Mouse (Mus musculus) midbrain, embryonic 11.5 days (tissue): ENCODE measurements at regions not wholly inside any gene's neighbourhood (a gene's known extent, or its start where the extent isn't known, plus 50 kb on each side); places are given as distances from the start of the nearest gene placed in this dataset.
A peak's percentile ranks its signal among the peaks of the same experiment; 100 is the strongest.

Experiments used
- ATAC-seq: fragments of 200-750 bp; cut with Nextera tagmentation; 2 replicates; pipeline ENCODE4 v1.8.0; 2017; ENCODE audit warnings: moderate TSS enrichment, moderate library complexity; ENCODE audit not compliant: low FRiP score
- DNase-seq: peaks from one replicate; pipeline ENCODE4 v3.0.0; 2015; ENCODE audit warnings: low spot score; ENCODE audit errors: missing footprints
- H3K27ac ChIP-seq: fragments of 300-500 bp; sonication (generic); 2 replicates; pipeline ENCODE4 v1.5.1; 2014; ENCODE audit warnings: low read depth, low read length
- H3K27me3 ChIP-seq: fragments of 300-500 bp; sonication (generic); 2 replicates; pipeline ENCODE4 v1.6.1; 2014; ENCODE audit warnings: mild to moderate bottlenecking, low read length, moderate library complexity, mixed read lengths; ENCODE audit not compliant: control insufficient read depth, insufficient read depth
- H3K36me3 ChIP-seq: fragments of 300-500 bp; sonication (generic); 2 replicates; pipeline ENCODE4 v1.6.1; 2014; ENCODE audit warnings: mild to moderate bottlenecking, low read length, moderate library complexity, mixed read lengths; ENCODE audit not compliant: control insufficient read depth, insufficient read depth
- H3K4me1 ChIP-seq: fragments of 300-500 bp; sonication (generic); 2 replicates; pipeline ENCODE4 v1.6.1; 2014; ENCODE audit warnings: low read length; ENCODE audit not compliant: control insufficient read depth, insufficient read depth
- H3K4me2 ChIP-seq: fragments of 300-500 bp; sonication (generic); 2 replicates; pipeline ENCODE4 v1.6.1; 2014; ENCODE audit warnings: mild to moderate bottlenecking, moderate library complexity
- H3K4me3 ChIP-seq: fragments of 300-500 bp; sonication (generic); 2 replicates; pipeline ENCODE4 v1.5.1; 2014; ENCODE audit warnings: low read depth, low read length
- H3K9ac ChIP-seq: fragments of 300-500 bp; sonication (generic); 2 replicates; pipeline ENCODE4 v1.6.1; 2014; ENCODE audit warnings: low read length
- H3K9me3 ChIP-seq: fragments of 300-500 bp; sonication (generic); 2 replicates; pipeline ENCODE4 v1.6.1; 2016; ENCODE audit warnings: low read length; ENCODE audit not compliant: control insufficient read depth
- WGBS: fragments of 180-500 bp; shearing (Covaris S2); extraction: QIAGEN DNeasy Blood & Tissue Kit; methylation state at CpG from one replicate; pipeline ENCODE4 v1.1.7; 2014; 5-methylcytosine and 5-hydroxymethylcytosine counted together

- H3K9me3 ChIP-seq: no peaks in the 10 kb centered on the region
- H3K9ac ChIP-seq: no peak overlapping the region
- no peak for DNase-seq
- H3K4me2 ChIP-seq: no peak overlapping the region
- H3K27me3 ChIP-seq: no peaks in the 10 kb centered on the region
- H3K4me1 ChIP-seq: no peaks in the 10 kb centered on the region
- WGBS: 89% methylated on average over 3 of the region's 3 CpGs
- H3K36me3 ChIP-seq: no peaks in the 10 kb centered on the region
- H3K27ac ChIP-seq: no peak overlapping the region
- no peak for ATAC-seq
- no peak overlapping the region for H3K4me3 ChIP-seq
Measured at GRCm38 (mm10) chr9:73244177-73244576, 131.0 kb downstream of the Rsl24d1 start.

DNA sequence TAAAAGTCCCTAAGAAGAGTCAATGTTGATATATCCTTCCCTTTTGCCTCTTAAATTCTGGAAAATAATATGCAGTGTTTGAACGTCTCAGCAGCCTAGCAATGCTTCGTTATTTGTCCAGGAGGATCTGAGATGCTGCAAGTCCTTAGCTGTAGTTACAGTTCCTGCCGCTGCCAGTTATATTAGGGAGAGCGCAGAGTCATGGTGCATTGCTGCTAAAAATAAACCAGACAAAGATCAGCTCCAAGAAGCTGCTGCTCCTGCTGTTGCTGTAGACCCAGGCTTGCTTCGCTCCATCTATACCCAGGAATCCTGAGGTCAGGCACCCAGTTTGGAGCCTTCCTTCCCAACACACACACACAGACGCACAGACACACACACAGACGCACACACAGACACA is 132.3 kb downstream of the Rsl24d1 start:
- no peak overlapping the region for H3K4me3 ChIP-seq
- no peaks in the 10 kb centered on the region for H3K36me3 ChIP-seq
- ATAC-seq (no peak), DNase-seq (no peak)
- no peak overlapping the region for H3K27ac ChIP-seq
- no peaks in the 10 kb centered on the region for H3K4me1 ChIP-seq
- 94% methylated on average over 7 of the region's 7 CpGs for WGBS
- H3K9me3 ChIP-seq: no peaks in the 10 kb centered on the region
- H3K4me2 ChIP-seq: no peak overlapping the region
- H3K27me3 ChIP-seq: no peaks in the 10 kb centered on the region
- no peak overlapping the region for H3K9ac ChIP-seq

GRCm38 (mm10) chr9:73258171-73258570 is 144.9 kb downstream of the Rsl24d1 start:
- Histone ChIP-seq H3K27ac (no peak overlapping the region), H3K4me1 (no peaks in the 10 kb centered on the region), H3K4me2 (no peak overlapping the region), H3K9ac (no peak overlapping the region), H3K27me3 (no peaks in the 10 kb centered on the region), H3K9me3 (no peaks in the 10 kb centered on the region), H3K4me3 (no peak overlapping the region), H3K36me3 (no peaks in the 10 kb centered on the region)
- DNase-seq (no peak), ATAC-seq (no peak)
- WGBS: 69% methylated on average over 9 of the region's 9 CpGs

DNA sequence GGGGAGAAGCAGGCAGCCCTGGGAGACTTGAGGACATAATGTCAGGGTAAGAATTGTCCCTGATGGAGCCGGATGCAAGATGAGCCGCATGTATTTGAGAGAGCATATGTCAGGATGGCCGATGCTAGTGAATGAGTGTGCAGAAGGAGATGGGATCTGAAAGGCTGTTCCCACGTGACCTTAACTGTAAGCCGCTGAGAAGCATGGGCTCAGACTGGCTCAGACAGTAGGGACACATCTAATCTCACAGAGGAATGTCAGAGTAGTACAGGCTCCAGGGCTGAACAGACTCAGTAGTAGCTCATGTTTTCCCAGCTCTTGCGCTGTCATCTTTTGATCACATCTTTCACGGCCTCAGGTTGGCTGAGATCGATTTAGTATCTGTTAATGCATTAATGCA is 145.4 kb downstream of the Rsl24d1 start:
- Histone ChIP-seq H3K27me3 (no peaks in the 10 kb centered on the region), H3K4me3 (no peak overlapping the region), H3K4me2 (no peak overlapping the region), H3K27ac (no peak overlapping the region), H3K9me3 (no peaks in the 10 kb centered on the region), H3K9ac (no peak overlapping the region), H3K4me1 (no peaks in the 10 kb centered on the region), H3K36me3 (no peaks in the 10 kb centered on the region)
- ATAC-seq (no peak), DNase-seq (no peak)
- 88% methylated on average over 8 of the region's 8 CpGs for WGBS

DNA sequence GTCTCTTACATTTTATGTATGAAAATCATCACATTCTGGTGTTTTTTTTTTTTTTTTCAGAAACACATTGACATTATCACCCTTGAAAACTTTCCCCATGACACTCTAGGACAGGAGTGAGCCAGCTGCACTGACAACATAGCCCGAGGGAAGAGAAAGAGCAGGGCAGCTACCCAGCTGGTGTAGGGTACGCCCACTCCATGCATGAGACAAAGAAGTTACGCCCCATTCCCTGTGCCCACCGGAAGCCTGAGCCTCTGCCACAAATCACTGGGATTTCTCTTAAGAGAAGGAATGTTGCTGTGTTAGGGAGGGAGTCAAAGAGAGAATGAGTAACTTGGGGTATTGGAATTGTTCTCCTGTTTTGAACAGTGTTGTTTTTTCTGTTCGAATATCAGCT is 149.5 kb downstream of the Rsl24d1 start:
- 0 out of 2 replicates have a peak, but pooled peaks have one; percentile 42 for ATAC-seq
- Histone ChIP-seq H3K9me3 (no peaks in the 10 kb centered on the region), H3K36me3 (no peaks in the 10 kb centered on the region), H3K27ac (no peak overlapping the region), H3K9ac (no peak overlapping the region), H3K4me1 (no peaks in the 10 kb centered on the region), H3K4me3 (no peak overlapping the region), H3K4me2 (no peak overlapping the region), H3K27me3 (no peaks in the 10 kb centered on the region)
- peak; percentile 84 for DNase-seq
- 52% methylated on average over 5 of the region's 5 CpGs for WGBS

GRCm38 (mm10) chr9:73270249-73270648 is 157.0 kb downstream of the Rsl24d1 start:
- Histone ChIP-seq H3K27ac (no peak overlapping the region), H3K4me3 (no peak overlapping the region)

DNA sequence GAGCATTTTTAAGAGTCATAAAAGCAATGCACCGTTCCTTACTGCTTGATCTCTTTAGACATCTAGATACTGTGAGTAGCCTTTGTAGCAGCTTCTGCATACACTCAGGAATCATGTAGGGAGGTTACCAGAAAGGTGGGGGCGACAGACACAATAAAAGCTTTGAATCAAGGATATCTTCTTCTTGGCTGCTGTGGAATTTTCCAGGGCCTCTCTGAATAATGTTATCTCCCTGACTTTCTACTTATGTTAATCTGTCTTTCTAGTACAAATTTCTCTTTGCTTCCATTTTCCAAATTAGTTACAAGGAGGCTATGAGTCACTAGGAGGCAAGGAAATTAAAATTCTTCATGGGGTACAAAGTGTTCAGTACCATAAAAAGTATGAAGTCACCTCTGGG is 159.4 kb downstream of the Rsl24d1 start:
- WGBS: 85% methylated on average over 2 of the region's 2 CpGs
- no peak overlapping the region for H3K9ac ChIP-seq
- no peaks in the 10 kb centered on the region for H3K4me1 ChIP-seq
- no peak overlapping the region for H3K27ac ChIP-seq
- no peaks in the 10 kb centered on the region for H3K27me3 ChIP-seq
- ATAC-seq (no peak), DNase-seq (no peak)
- no peaks in the 10 kb centered on the region for H3K36me3 ChIP-seq
- no peak overlapping the region for H3K4me3 ChIP-seq
- H3K9me3 ChIP-seq: no peaks in the 10 kb centered on the region
- H3K4me2 ChIP-seq: no peak overlapping the region

More at GRCm38 (mm10) chr9:73270249-73270648, 157.0 kb downstream of the Rsl24d1 start:
- H3K4me1 ChIP-seq: no peaks in the 10 kb centered on the region
- DNase-seq: peak; percentile 33
- no peak for ATAC-seq
- H3K27me3 ChIP-seq: no peaks in the 10 kb centered on the region
- no peak overlapping the region for H3K9ac ChIP-seq
- H3K36me3 ChIP-seq: no peaks in the 10 kb centered on the region
- no peaks in the 10 kb centered on the region for H3K9me3 ChIP-seq
- 86% methylated on average over 5 of the region's 5 CpGs for WGBS
- H3K4me2 ChIP-seq: no peak overlapping the region

DNA sequence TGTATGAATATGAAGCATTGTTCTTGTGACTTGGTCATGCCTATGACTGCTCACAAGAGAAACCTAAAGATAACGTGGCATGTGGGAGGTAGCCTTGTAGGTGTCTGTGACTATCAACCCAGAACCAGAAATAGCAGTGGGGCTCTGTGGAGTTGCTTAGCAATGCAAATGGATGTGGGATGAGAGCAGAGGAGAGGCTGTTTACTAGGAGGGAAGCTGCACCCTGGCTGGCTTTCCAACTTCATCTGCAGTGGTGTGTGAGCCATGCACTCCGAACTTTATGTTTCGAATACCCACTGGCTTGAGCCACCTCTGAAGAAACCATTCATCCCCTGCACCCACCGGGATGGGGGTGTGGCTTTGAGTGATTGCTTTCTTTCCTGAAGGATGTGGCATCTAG is 160.5 kb downstream of the Rsl24d1 start:
- Histone ChIP-seq H3K4me3 (no peak overlapping the region), H3K27ac (no peak overlapping the region), H3K4me1 (no peaks in the 10 kb centered on the region), H3K9me3 (no peaks in the 10 kb centered on the region), H3K36me3 (no peaks in the 10 kb centered on the region), H3K4me2 (no peak overlapping the region), H3K27me3 (no peaks in the 10 kb centered on the region), H3K9ac (no peak overlapping the region)
- WGBS: 80% methylated on average over 4 of the region's 4 CpGs
- no peak for ATAC-seq
- DNase-seq: no peak

GRCm38 (mm10) chr9:73275671-73276070 is 162.4 kb downstream of the Rsl24d1 start:
- Histone ChIP-seq H3K4me1 (no peaks in the 10 kb centered on the region), H3K27me3 (no peaks in the 10 kb centered on the region), H3K9ac (no peak overlapping the region), H3K4me2 (no peak overlapping the region), H3K9me3 (no peaks in the 10 kb centered on the region), H3K4me3 (no peak overlapping the region), H3K36me3 (no peaks in the 10 kb centered on the region), H3K27ac (no peak overlapping the region)
- WGBS: 77% methylated on average over 2 of the region's 2 CpGs
- DNase-seq (no peak), ATAC-seq (no peak)

GRCm38 (mm10) chr9:73295287-73295686 is 182.1 kb downstream of the Rsl24d1 start:
- H3K4me1 ChIP-seq: no peaks in the 10 kb centered on the region
- no peak overlapping the region for H3K9ac ChIP-seq
- WGBS: 80% methylated on average over 6 of the region's 6 CpGs
- no peak overlapping the region for H3K4me2 ChIP-seq
- H3K27ac ChIP-seq: no peak overlapping the region
- H3K27me3 ChIP-seq: no peaks in the 10 kb centered on the region
- no peak for ATAC-seq
- H3K9me3 ChIP-seq: no peaks in the 10 kb centered on the region
- DNase-seq: peak; percentile 73
- H3K36me3 ChIP-seq: no peaks in the 10 kb centered on the region
- no peak overlapping the region for H3K4me3 ChIP-seq
